Mouse (Mus musculus) megakaryocyte-erythroid progenitor cell, adult 5-6 weeks (primary cell): Measurements from ENCODE around the gene Lnpk. TPM values are rescaled to one million over a fixed set of nuclear protein-coding genes. Genes with fewer than 3 reads are reported as not detected.

ENCODE experiments used
- ATAC-seq: replicated peaks from 2 replicates; pipeline ENCODE4 v1.8.0; 2016; ENCODE audit warnings: mild to moderate bottlenecking, inconsistent platforms; ENCODE audit not compliant: severe bottlenecking, poor library complexity, low FRiP score, low TSS enrichment
- total RNA-seq, 2 experiments: library from RNA; stranded (forward) in 1 of 2; stranded (reverse) in 1 of 2; fragments of 200-1000, 215-1000 nt in 1 of 2; fragments of >200 nt in 1 of 2; fragmentation: Nextera tagmentation in 1 of 2; gene quantifications; 2 replicates each; pipeline ENCODE4 v1.2.3; 2014 to 2017

The Lnpk gene
- total RNA-seq (2014; fragmentation: Nextera tagmentation): 35.0 and 44.4 TPM in 2 replicates
- total RNA-seq (2017): 50.0 and 56.6 TPM in 2 replicates

- ATAC-seq: peak; percentile 97
Observed at GRCm38 (mm10) chr2:74578843-74579489, at the start of gene Lnpk. Lnpk (minus strand) TSS chr2:74579435.

DNA sequence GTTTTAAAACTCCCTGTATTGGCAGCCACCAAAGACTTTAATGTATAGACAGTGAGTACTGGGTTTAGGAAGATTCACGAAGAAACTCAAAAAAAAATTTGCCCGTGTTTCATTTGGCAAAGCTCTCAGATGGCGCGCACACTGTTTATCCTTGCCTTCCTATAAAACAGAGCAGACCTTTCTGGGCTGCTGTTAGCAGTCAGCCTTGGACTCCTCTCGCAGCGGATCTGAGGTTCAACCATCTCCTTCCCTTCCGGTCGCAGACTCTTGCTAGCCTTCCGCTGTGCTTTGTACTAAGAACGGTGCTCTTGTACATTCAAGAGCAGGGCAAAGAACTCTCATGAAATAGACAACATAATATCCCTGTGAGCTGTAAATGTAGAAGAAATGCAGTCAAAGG lies 41.1 kb upstream of the Lnpk start:
- no peak for ATAC-seq

DNA sequence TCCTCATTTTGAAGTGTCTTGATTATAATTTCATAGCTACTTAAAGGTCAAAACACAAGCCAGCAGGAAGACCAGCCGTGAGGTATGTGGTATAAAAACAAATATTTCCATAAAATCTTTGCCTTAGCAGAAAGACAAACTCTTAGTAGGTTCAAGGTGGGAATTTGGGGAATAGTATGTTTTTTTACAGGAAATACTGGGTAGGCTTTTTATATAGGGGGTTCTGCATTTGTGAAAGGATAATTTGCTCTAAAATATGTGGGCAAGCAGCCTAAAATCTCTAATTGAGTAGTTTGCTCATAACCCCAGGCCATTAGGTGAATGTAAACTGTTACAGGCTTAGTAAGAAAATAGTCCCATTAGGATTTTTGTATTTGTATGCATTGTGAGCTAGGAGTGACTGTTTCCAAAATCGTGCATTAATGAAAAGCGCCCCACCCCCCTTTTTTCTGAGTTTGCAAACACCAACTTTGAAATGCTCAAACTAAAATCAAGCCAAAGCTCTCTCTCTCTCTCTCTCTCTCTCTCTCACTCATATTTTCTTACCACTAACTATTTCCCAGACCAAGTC lies 40.5 kb upstream of the Lnpk start:
- no peak for ATAC-seq

GRCm38 (mm10) chr2:74617706-74618105 lies 38.5 kb upstream of the Lnpk start:
- no peak for ATAC-seq

DNA sequence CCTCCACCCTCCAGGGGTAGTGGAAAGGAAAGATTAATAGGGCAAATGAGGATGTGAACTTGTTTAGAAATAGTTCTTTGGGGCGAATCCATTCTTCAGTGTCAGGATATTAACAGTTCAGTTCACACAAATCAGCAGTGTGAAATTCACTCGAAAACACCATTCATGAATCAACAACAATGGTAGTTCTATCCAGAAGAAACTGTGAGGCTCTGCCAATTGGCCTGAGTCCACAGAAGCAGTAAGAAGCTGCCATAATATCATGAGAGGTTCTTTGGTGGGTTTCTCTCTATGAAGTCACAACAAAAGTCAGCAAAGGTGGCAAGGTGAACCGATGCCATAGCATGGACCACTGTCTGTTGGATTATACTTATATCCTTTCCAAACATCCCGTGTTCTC lies 32.2 kb upstream of the Lnpk start:
- no peak for ATAC-seq

DNA sequence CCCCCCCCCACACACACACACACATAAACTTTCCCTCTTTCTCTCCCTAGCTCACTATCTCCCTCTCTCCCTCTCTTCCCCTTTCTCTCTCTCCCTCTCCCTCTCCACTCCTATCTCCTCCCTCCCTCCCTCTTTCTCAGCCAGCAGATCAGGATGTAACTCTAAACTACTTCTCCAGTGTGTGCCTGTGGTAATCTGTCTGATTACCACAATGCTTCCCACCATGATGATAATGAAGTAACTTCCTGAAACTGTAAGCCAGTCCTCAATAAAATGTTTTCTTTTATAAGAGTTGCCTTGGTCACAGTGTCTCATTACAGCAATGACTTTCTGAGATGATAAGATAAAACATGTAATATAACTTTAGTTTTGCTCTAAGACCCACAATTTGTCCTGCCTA lies 30.1 kb upstream of the Lnpk start:
- ATAC-seq: no peak

DNA sequence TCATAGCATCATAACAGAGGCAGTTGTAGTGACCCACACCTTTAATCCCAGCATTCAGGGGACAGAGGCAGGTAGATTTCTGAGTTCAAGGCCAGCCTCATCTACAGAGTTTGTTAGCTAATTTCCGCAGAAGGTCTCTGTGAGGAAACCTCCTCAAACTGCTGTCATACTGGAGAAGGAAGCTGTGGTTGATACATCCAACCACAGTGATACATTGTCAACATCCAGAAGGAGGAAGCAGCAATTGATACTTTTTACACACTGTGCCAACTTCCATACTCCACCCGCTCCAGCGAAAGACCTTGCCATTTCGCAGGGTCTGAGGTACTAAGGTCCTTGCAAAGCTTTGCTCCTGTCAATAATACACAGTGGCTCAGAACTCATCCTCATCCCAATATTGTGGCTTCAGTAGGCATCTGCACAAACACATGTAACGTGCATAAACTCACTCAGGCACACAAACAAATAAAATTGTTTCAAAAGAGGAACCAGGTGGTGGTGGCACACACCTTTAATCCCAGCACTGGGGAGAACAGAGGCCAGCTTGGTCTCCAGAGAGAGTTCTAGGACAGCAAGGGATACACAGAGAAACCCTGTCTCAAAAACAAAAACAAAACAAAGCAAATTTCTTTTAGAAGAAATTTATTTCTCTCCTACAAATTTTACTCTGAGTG lies 27.0 kb upstream of the Lnpk start:
- ATAC-seq: 0 out of 2 replicates have a peak, but pooled peaks have one; percentile 34

GRCm38 (mm10) chr2:74604011-74604410 lies 24.8 kb upstream of the Lnpk start:
- ATAC-seq: no peak

DNA sequence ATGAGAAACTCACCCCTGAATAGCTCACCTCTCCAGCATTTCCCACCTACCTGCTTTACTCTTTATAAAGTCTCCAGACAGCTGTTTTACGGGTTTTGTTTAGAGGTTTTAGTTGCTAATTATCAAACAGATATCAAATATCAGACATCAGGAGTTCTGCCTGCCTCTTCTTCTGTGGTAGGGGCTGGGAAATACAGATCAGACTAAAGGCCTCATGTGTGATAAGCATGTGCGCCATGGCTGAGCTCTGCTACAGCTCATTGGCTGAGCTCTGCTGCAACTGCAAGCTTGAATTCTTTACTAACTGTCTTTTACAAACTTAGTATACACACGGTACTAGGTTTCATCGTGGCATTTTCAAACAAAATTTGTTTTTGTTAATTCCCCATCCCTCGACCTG lies 23.2 kb upstream of the Lnpk start:
- ATAC-seq: no peak

GRCm38 (mm10) chr2:74597169-74597568 lies 17.9 kb upstream of the Lnpk start:
- no peak for ATAC-seq

DNA sequence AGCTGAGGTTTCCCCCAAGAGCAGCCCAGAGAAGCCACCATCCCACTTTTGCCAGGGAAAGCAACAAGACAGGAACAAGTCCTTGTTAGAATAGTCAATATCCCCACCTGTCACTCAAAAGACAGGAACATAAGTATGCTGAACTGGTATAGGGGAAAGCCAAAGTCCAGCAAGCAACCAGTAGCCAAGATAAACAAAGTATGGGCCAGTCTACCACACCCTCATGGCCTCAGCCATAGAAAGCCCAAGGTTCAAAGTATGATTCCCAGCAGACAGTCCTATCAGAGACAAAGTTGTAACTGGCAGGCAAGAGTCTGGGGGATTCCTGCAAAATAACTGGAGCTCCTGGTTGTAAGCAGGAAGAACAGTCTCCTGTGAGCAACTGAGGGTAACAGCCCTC lies 16.9 kb upstream of the Lnpk start:
- no peak for ATAC-seq

DNA sequence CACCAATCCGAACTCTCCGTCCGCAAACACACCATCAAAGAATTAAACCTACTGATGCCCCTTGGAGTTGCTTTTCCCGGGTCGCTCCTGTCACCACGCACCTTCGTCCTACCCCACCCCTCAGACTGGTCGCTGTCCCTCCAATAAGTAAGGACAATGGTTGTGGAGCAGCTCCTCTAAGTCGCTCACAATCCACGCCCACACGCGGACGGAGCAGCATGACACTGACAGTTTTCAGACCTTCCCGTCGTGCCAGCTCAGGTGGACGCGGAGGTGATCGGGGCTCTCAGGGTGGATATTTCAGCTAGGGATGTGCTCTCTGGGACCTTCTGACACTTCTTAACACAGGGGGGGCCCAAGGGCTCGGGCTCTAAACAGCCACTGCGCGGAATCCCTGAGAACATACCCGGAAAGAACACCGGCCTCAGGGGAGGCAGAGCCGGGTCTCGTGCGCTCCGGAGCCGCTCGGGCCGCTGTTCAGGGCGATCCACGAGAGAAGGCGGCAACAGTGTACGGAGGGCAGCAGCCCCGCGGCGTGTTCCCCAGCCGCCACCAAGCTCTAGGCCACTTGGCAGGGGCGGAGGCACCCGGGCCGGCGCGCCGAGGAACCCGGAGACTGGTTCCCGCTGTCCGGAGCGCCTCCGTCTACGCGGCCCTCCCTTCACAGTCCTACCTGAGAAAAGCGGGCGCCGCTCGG lies 941 bp downstream of the Lnpk start:
- ATAC-seq: peak; percentile 82

GRCm38 (mm10) chr2:74570390-74570789 lies 8.8 kb downstream of the Lnpk start:
- no peak for ATAC-seq

DNA sequence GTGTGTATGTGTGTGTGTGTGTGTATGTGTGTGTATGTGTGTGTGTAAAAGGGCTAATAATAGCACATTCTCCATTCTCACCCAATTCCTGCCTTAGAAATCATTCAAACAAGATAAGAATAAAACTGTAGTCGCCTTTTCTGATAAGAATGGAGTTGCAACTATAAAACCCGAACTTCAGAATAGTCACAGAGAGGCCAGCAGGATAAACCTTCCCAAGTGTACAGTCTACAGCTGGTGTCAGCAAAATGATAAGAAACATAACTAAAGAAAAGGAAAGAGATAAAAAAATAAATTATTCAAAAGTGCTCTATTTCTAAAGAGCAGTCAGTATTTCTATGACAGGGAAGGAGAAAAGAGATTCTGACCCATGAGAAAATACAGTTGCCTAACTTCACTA lies 19.4 kb downstream of the Lnpk start:
- ATAC-seq: peak; percentile 34; the same call in 1 of the 2 replicates

- no peak for ATAC-seq
Observed at GRCm38 (mm10) chr2:74559092-74559491, 20.1 kb downstream of the Lnpk start.

DNA sequence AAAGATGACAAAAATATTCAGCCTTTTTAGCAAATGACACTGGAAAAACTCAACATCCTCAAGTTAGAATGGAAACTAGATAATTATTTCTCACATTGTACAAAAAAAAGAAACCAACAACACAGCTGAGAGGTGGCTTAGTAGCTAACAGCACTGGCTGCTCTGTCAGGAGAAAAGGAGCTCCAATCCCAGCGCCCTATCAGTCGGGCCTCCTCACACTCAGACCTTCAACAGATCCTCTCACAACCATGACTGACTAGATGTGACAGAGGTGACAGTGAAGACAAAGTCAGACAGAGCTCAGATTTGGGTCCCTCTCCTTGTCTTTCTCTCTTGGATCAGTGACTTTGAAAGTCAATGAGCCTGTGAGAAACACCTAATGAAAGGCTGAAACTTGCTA lies 21.8 kb downstream of the Lnpk start:
- no peak for ATAC-seq

- ATAC-seq: no peak
Observed at GRCm38 (mm10) chr2:74551929-74552328, 27.3 kb downstream of the Lnpk start.

DNA sequence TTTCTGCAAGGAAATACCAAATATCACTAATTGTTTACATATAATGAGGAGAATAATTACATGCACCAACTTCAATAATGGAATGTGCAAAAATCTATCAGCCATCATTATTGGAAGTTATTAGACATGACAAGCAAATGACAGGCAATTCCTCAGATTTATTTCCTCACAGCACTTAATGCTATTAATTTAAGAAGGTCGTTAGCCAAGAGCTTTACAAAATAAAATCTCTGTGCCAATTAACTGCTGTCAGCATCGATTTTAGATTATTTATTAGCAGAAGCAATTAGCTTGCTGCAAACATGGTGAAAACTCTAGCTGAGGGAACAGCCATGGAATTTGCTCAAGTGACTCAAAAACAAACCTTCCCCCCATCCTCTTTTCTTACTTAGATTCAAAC lies 30.9 kb downstream of the Lnpk start:
- ATAC-seq: no peak

DNA sequence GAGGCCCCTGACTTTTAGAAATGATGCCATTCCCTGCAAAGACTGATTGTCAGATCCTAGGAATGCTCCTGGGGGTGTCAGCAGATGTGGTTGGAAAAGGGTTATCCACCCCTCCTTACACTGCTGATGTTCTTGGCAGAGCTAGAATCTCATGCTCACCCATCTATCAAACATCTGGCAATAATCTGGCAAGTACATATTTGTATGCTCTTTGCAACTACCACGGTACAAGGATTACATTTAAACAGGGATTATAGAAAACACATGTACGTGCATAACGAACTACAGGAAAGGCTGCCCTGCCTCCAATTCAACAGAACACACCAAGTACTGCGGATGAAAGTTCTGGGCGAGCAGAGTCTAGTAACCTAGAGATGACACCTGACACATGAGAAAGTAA lies 70.9 kb downstream of the Lnpk start:
- no peak for ATAC-seq

DNA sequence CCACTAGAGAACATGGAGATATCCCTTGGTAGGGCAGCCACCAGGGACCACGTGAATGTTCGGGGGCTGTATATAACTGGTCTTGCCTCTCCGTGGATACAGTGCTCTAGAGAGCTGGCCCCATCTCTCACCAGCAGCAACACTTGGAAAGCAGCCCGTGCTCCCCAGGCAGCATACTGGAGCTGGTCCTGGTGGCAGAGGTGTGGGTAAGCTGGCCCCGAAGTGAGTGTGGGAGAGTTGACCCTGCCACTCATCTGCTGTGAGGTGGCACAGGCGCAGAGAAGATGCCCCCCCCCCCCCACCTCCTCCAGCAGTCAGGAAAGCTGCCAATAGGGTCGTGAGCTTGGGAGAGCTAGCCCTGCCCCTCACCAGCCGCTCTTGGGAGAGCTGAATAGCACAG lies 72.8 kb downstream of the Lnpk start:
- no peak for ATAC-seq
